Mouse (Mus musculus) C2C12 (cell line): ENCODE data around the gene Mcrip1.

Source experiments
- CEBPB ChIP-seq: IDR thresholded peaks from one replicate; pipeline ENCODE4 v1.6.1; 2011; ENCODE audit warnings: low read depth, mild to moderate bottlenecking, control low read depth, moderate library complexity
- CTCF ChIP-seq: IDR thresholded peaks from one replicate; pipeline ENCODE4 v1.5.1; 2011; ENCODE audit not compliant: control insufficient read depth, insufficient read depth, insufficient read length
- FOSL1 ChIP-seq: IDR thresholded peaks from one replicate; pipeline ENCODE4 v1.8.0; 2011; ENCODE audit warnings: mild to moderate bottlenecking, low read length; ENCODE audit not compliant: poor library complexity, insufficient read depth, severe bottlenecking
- MAX ChIP-seq: IDR thresholded peaks from one replicate; pipeline ENCODE4 v1.6.1; 2011; ENCODE audit warnings: mild to moderate bottlenecking, control low read depth
- MYOD1 ChIP-seq: IDR thresholded peaks from one replicate; pipeline ENCODE4 v1.6.1; 2011; ENCODE audit warnings: low read depth; ENCODE audit not compliant: control insufficient read depth, insufficient read length
- MYOG ChIP-seq: IDR thresholded peaks from one replicate; pipeline ENCODE4 v1.6.1; 2011; ENCODE audit not compliant: control insufficient read depth, insufficient read length; ENCODE audit errors: extremely low read depth
- USF1 ChIP-seq: IDR thresholded peaks from one replicate; pipeline ENCODE4 v1.6.1; 2011; ENCODE audit warnings: low read depth, mild to moderate bottlenecking, control low read depth, moderate library complexity

- TF ChIP-seq CEBPB (no peak), CTCF (no peak), USF1 (no peak), MAX (peak; percentile 92), MYOD1 (no peak), FOSL1 (no peak), MYOG (no peak)
These were observed 23.4 kb upstream of the Mcrip1 start, which contains the start of gene P4hb for GRCm38 (mm10) chr11:120572752-120573584.
